ENCODE assay signal across 12 mouse cellular contexts in genomic region chr8:122924091-122924490, GRCm38 (mm10).
DNase-seq lines count a peak whose midpoint lies in the region; ATAC-seq and TF ChIP-seq lines count a peak whose summit lies in the region.
"Had no signal": no experiment of that assay in that cellular context is flagged by ENCODE, and none has a peak within 500 bp of the region (broad histone marks: within the 10 kb centered on the region; RNA-seq: fewer than 3 reads in every experiment).

No protein-coding gene starts in this region.

- H3K4me1 ChIP-seq in heart, embryonic 12.5 days (replicated peaks), result peaks cover 84% of the 10 kb centered on the region
- H3K4me1 ChIP-seq in liver, adult 2 months (ENCODE audit: control insufficient read depth, insufficient read depth, low read length), result peaks cover 20% of the 10 kb centered on the region
- peaks cover 11 to 83% of the 10 kb centered on the region in 2 experiments for H3K4me1 ChIP-seq in CH12.LX (ENCODE audit: control insufficient read depth in 1 of 2, insufficient read depth in 2 of 2)

- H3K9me3 ChIP-seq in heart, embryonic 12.5 days (replicated peaks), result no peaks in the 10 kb centered on the region
- no peaks in the 10 kb centered on the region for H3K9me3 ChIP-seq in CH12.LX (replicated peaks; ENCODE audit: low read length)

- H3K79me2 ChIP-seq in liver, adult 2 months (ENCODE audit: control insufficient read depth, insufficient read depth, low read length), result peaks cover 52% of the 10 kb centered on the region; the same call in 1 of the 2 replicates
- peaks cover 83% of the 10 kb centered on the region for H3K79me2 ChIP-seq in CH12.LX (replicated peaks; ENCODE audit: control insufficient read depth, extremely low read depth, insufficient read depth, poor library complexity, severe bottlenecking)

- H3K36me3 ChIP-seq in heart, embryonic 12.5 days, result peaks cover 8% of the 10 kb centered on the region; the same call in 1 of the 2 replicates
- H3K36me3 ChIP-seq in liver, adult 2 months (ENCODE audit: control insufficient read depth, insufficient read depth, low read length), result no peaks in the 10 kb centered on the region
- H3K36me3 ChIP-seq in CH12.LX (replicated peaks in 1 of 2; ENCODE audit: control insufficient read depth in 1 of 2, insufficient read depth in 1 of 2, low read length in 1 of 2), result peaks cover 0 to 61% of the 10 kb centered on the region in 2 experiments

- TF ChIP-seq CTCF in liver, adult 2 months (IDR thresholded peaks at IDR 0.05; ENCODE audit: low read depth, low read length), result no peak
- TF ChIP-seq CTCF in CH12.LX (conservative IDR thresholded peaks at IDR 0.05 in 1 of 2, IDR thresholded peaks at IDR 0.05 in 1 of 2; ENCODE audit: low read depth in 2 of 2, low read length in 2 of 2), result no peak

- H3K27me3 ChIP-seq in heart, embryonic 12.5 days (replicated peaks), result no peaks in the 10 kb centered on the region
- no peaks in the 10 kb centered on the region for H3K27me3 ChIP-seq in liver, adult 2 months (ENCODE audit: control insufficient read depth, insufficient read depth, low read length)
- H3K27me3 ChIP-seq in CH12.LX (replicated peaks), result no peaks in the 10 kb centered on the region

- H3K4me2 ChIP-seq in heart, embryonic 12.5 days, result peak overlapping the region; percentile 52
- peak overlapping the region; percentile 25; the same call in 1 of the 2 replicates for H3K4me2 ChIP-seq in CH12.LX (ENCODE audit: insufficient read depth, low read depth, poor library complexity, severe bottlenecking)

- TF ChIP-seq EP300 in CH12.LX (IDR thresholded peaks at IDR 0.05; ENCODE audit: low read length), result 0 out of 2 replicates have a peak, but pooled peaks have one; percentile 9

- in situ Hi-C loops in CH12.LX (cut with MboI; ENCODE audit: low pct_ligation_motif_present, low pct_unique_long_range_greater_than_20kb, low sequenced_read_pairs), result no loop called here

- no peak overlapping the region for H3K4me3 ChIP-seq in heart, embryonic 12.5 days
- no peak overlapping the region for H3K4me3 ChIP-seq in liver, adult 2 months (ENCODE audit: insufficient read depth, low read depth, low read length)
- H3K4me3 ChIP-seq in CH12.LX (replicated peaks in 1 of 3; ENCODE audit: low read depth in 2 of 3, low read length in 2 of 3, poor library complexity in 1 of 3), result no peak overlapping the region
- H3K4me3 ChIP-seq: erythroblast, embryonic 14.5 days had no signal

- TF ChIP-seq POLR2A in liver, adult 2 months (IDR thresholded peaks at IDR 0.05; ENCODE audit: extremely low read depth, insufficient read depth, low read length), result no peak
- no peak for TF ChIP-seq POLR2A in CH12.LX (IDR thresholded peaks at IDR 0.05; ENCODE audit: low read depth, low read length)

- peak overlapping the region; percentile 84 for H3K27ac ChIP-seq in heart, embryonic 12.5 days (ENCODE audit: poor library complexity, severe bottlenecking)
- peak overlapping the region; percentile 76 for H3K27ac ChIP-seq in liver, adult 2 months (replicated peaks; ENCODE audit: insufficient read depth, low read depth, low read length)
- peak overlapping the region; percentile 26; the same call in 1 of the 2 replicates for H3K27ac ChIP-seq in CH12.LX (ENCODE audit: insufficient read depth, low read depth)

- peak overlapping the region; percentile 63 for H3K9ac ChIP-seq in heart, embryonic 12.5 days
- peak overlapping the region; percentile 51 for H3K9ac ChIP-seq in liver, adult 2 months (ENCODE audit: low read depth, low read length)
- no peak overlapping the region for H3K9ac ChIP-seq in CH12.LX (ENCODE audit: insufficient read depth, low read depth)

- dilution Hi-C loops in CH12.LX (cut with MboI; ENCODE audit: extremely low pct_ligation_motif_present, extremely low pct_unique_long_range_greater_than_20kb, low sequenced_read_pairs), result no loop called here

- DNase-seq in heart, postnatal 36 days, result no peak
- DNase-seq in liver, adult 2 months (ENCODE audit: extremely low read depth, low read depth, low spot score), result no peak
- DNase-seq in liver (no peak), CH12.LX (ENCODE audit: extremely low read depth) (no peak)
- no peak for DNase-seq in adrenal gland, adult 2 months
- no peak for DNase-seq in layer of hippocampus, adult 18-20 months (ENCODE audit: low spot score in 2 of 2)
- DNase-seq: kidney, adult 18-20 months; lung, postnatal 36 days; retina, postnatal 1 day had no signal

- intact Hi-C loops in heart, postnatal 36 days (cut with DNase I), result no loop called here

- WGBS in heart, embryonic 12.5 days, result 56% methylated on average over 6 of the region's 6 CpGs
- WGBS in liver, adult 2 months, result 57% methylated on average over 6 of the region's 6 CpGs

- TF ChIP-seq RAD21 in CH12.LX (IDR thresholded peaks at IDR 0.05; ENCODE audit: low read depth, low read length), result no peak

- no peak for ATAC-seq in heart, embryonic 12.5 days (ENCODE audit: insufficient number of reproducible peaks, low FRiP score)
- peak; percentile 75 for ATAC-seq in inflammation-experienced regulatory T-cells, adult 6 months

TF ChIP-seq in CH12.LX, 34 proteins besides CTCF, POLR2A, EP300 and RAD21:
- TF ChIP-seq USF1 (IDR thresholded peaks at IDR 0.05; ENCODE audit: low read depth, low read length) (no peak), GABPA (IDR thresholded peaks at IDR 0.05; ENCODE audit: insufficient replicate concordance, low read depth, low read length) (no peak), ZMIZ1 (IDR thresholded peaks at IDR 0.05; ENCODE audit: low read depth, low read length) (no peak), TCF12 (IDR thresholded peaks at IDR 0.05; ENCODE audit: low read depth, low read length) (no peak), BHLHE40 (IDR thresholded peaks at IDR 0.05; ENCODE audit: low read depth, low read length) (peak; percentile 45; the same call in 1 of the 2 replicates), PAX5 (IDR thresholded peaks at IDR 0.05; ENCODE audit: low read length) (no peak), NRF1 (IDR thresholded peaks at IDR 0.05; ENCODE audit: low read depth, low read length) (no peak), JUN (IDR thresholded peaks at IDR 0.05; ENCODE audit: insufficient read depth, low read depth, low read length) (no peak)

Comparison
In these comparisons a context has a peak if more than half of its experiments do, and no peak if none do; other contexts are left out.
1. H3K27ac ChIP-seq: peak in every context shown above with its lines; median percentile 84 in heart, embryonic 12.5 days; 76 in liver, adult 2 months; 26 in CH12.LX.